Mouse (Mus musculus) liver, embryonic 16.5 days (tissue): ENCODE measurements around the gene 1500009L16Rik. TPM values are rescaled to one million over a fixed set of nuclear protein-coding genes. Genes with fewer than 3 reads are reported as not detected.

Source experiments
- ATAC-seq: fragments of 200-750 bp; cut with Nextera tagmentation; 2 replicates; pipeline ENCODE4 v1.8.0; 2017; ENCODE audit warnings: low read depth, mild to moderate bottlenecking, moderate number of reproducible peaks, moderate library complexity
- H3K27ac ChIP-seq: fragments of 300-500 bp; sonication (generic); 2 replicates; pipeline ENCODE4 v1.5.1; 2014; ENCODE audit warnings: mild to moderate bottlenecking, low read length
- H3K27me3 ChIP-seq: fragments of 300-500 bp; sonication (generic); 2 replicates; pipeline ENCODE4 v1.6.1; 2014; ENCODE audit warnings: low read depth, low read length, mixed read lengths; ENCODE audit not compliant: control insufficient read depth, insufficient read depth
- H3K36me3 ChIP-seq: fragments of 300-500 bp; sonication (generic); 2 replicates; pipeline ENCODE4 v1.6.1; 2014; ENCODE audit warnings: mild to moderate bottlenecking; ENCODE audit not compliant: control insufficient read depth, insufficient read depth
- H3K4me1 ChIP-seq: fragments of 300-500 bp; sonication (generic); 2 replicates; pipeline ENCODE4 v1.6.1; 2014; ENCODE audit warnings: low read depth, low read length, mixed read lengths; ENCODE audit not compliant: control insufficient read depth
- H3K4me2 ChIP-seq: fragments of 300-500 bp; sonication (generic); 2 replicates; pipeline ENCODE4 v1.6.1; 2014; ENCODE audit warnings: low read depth, low read length, mixed read lengths
- H3K4me3 ChIP-seq: fragments of 300-500 bp; sonication (generic); 2 replicates; pipeline ENCODE4 v1.5.1; 2014; ENCODE audit warnings: low read depth, mild to moderate bottlenecking, low read length
- H3K9ac ChIP-seq: fragments of 300-500 bp; sonication (generic); 2 replicates; pipeline ENCODE4 v1.6.1; 2014; ENCODE audit warnings: low read depth, low read length
- H3K9me3 ChIP-seq: fragments of 300-500 bp; sonication (generic); replicated peaks from 2 replicates; pipeline ENCODE4 v1.6.1; 2016; ENCODE audit warnings: low read length; ENCODE audit not compliant: control insufficient read depth
- WGBS: fragments of 180-500 bp; shearing (Covaris S2); extraction: QIAGEN DNeasy Blood & Tissue Kit; methylation state at CpG from one replicate; pipeline ENCODE4 v1.1.7; 2014; ENCODE audit not compliant: insufficient replicate concordance; 5-methylcytosine and 5-hydroxymethylcytosine counted together
- polyA plus RNA-seq: library from polyadenylated mRNA; unstranded; fragments of >200 nt; fragmentation: Nextera tagmentation; extraction: Ambion mirVana; gene quantifications from 2 replicates; pipeline ENCODE4 v1.2.1, GENCODE M21; 2015

Gene 1500009L16Rik
- polyA plus RNA-seq, 1 experiment from 2014 or later: 1.0 TPM

- H3K9ac ChIP-seq: peak overlapping the region; percentile 20; the same call in 1 of the 2 replicates
- H3K4me3 ChIP-seq: peak overlapping the region; percentile 58
- no peaks in the 10 kb centered on the region; the same call in 1 of the 2 replicates for H3K9me3 ChIP-seq
- WGBS: under 1% methylated on average over 21 of the region's 23 CpGs
- H3K4me2 ChIP-seq: peak overlapping the region; percentile 68
- H3K36me3 ChIP-seq: no peaks in the 10 kb centered on the region
- H3K27ac ChIP-seq: no peak overlapping the region
- no peak for ATAC-seq
- peaks cover 13% of the 10 kb centered on the region for H3K27me3 ChIP-seq
- H3K4me1 ChIP-seq: peaks cover 3% of the 10 kb centered on the region; the same call in 1 of the 2 replicates
Measured at GRCm38 (mm10) chr10:83723055-83723454, 390 bp downstream of the 1500009L16Rik start.

- ATAC-seq: no peak
- no peaks in the 10 kb centered on the region; the same call in 1 of the 2 replicates for H3K9me3 ChIP-seq
- no peak overlapping the region for H3K27ac ChIP-seq
- H3K9ac ChIP-seq: no peak overlapping the region
- peaks cover 13% of the 10 kb centered on the region for H3K27me3 ChIP-seq
- WGBS: 75% methylated on average over 15 of the region's 15 CpGs
- no peaks in the 10 kb centered on the region for H3K36me3 ChIP-seq
- peaks cover 3% of the 10 kb centered on the region; the same call in 1 of the 2 replicates for H3K4me1 ChIP-seq
- H3K4me3 ChIP-seq: no peak overlapping the region
- no peak overlapping the region for H3K4me2 ChIP-seq
Measured at GRCm38 (mm10) chr10:83724351-83725059, 1.8 kb downstream of the 1500009L16Rik start.

GRCm38 (mm10) chr10:83726164-83726563 lies 3.5 kb downstream of the 1500009L16Rik start:
- H3K4me1 ChIP-seq: peaks cover 3% of the 10 kb centered on the region; the same call in 1 of the 2 replicates
- H3K36me3 ChIP-seq: no peaks in the 10 kb centered on the region
- no peak overlapping the region for H3K4me3 ChIP-seq
- no peak for ATAC-seq
- no peak overlapping the region for H3K9ac ChIP-seq
- no peak overlapping the region for H3K4me2 ChIP-seq
- H3K27ac ChIP-seq: no peak overlapping the region
- peaks cover 13% of the 10 kb centered on the region for H3K27me3 ChIP-seq
- WGBS: 65% methylated on average over 11 of the region's 11 CpGs
- H3K9me3 ChIP-seq: no peaks in the 10 kb centered on the region; the same call in 1 of the 2 replicates

DNA sequence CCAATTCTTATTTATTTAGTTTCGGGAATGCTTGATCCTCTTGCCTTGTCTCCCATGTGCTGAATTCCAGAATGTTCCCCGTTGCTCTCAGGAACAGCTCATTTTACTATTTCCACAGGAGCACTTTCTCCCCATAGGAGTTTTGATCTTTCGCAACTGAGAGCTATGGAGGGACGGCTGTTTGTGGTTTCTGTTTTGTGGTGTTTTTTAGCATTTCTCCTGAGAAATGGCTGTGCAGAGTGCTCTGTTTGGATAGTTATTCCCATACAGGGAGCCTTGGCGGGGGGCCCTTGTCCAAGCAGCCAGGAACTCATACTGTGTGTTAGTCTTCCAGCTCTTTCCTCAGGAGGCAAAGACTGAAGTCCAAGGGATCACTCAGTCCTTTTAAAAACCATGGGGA lies 5.2 kb downstream of the 1500009L16Rik start:
- Histone ChIP-seq H3K4me3 (no peak overlapping the region), H3K4me2 (no peak overlapping the region), H3K9ac (no peak overlapping the region), H3K27ac (no peak overlapping the region), H3K27me3 (peaks cover 8% of the 10 kb centered on the region), H3K4me1 (peaks cover 3% of the 10 kb centered on the region; the same call in 1 of the 2 replicates), H3K36me3 (no peaks in the 10 kb centered on the region), H3K9me3 (no peaks in the 10 kb centered on the region; the same call in 1 of the 2 replicates)
- no peak for ATAC-seq
- 55% methylated on average over 5 of the region's 5 CpGs for WGBS

GRCm38 (mm10) chr10:83728529-83728928 lies 5.9 kb downstream of the 1500009L16Rik start:
- 63% methylated on average over 6 of the region's 6 CpGs for WGBS
- no peaks in the 10 kb centered on the region for H3K36me3 ChIP-seq

DNA sequence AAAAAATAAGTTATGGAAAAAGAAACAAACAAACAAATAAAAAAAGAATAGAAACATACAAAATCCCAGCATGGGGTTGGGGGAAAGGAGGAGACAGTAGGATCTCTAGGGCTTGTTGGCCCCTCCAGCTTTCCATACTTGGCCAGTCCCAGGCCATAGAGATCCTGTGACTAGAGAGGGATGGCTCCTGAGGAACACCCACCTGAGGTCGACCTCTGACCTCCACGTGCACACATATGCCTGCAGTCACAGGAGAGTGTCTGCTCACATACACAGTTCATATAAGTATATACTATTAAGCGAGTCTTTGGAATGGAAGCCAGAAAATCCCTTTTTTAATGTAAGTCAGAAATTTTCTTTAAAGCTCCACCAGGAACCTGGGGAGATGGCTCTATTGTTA lies 6.4 kb downstream of the 1500009L16Rik start:
- Histone ChIP-seq H3K9ac (no peak overlapping the region), H3K4me2 (no peak overlapping the region), H3K4me3 (no peak overlapping the region), H3K36me3 (no peaks in the 10 kb centered on the region), H3K27ac (no peak overlapping the region), H3K9me3 (no peaks in the 10 kb centered on the region; the same call in 1 of the 2 replicates), H3K4me1 (no peaks in the 10 kb centered on the region), H3K27me3 (no peaks in the 10 kb centered on the region)
- WGBS: 67% methylated on average over 3 of the region's 3 CpGs
- no peak for ATAC-seq

More at GRCm38 (mm10) chr10:83728529-83728928, 5.9 kb downstream of the 1500009L16Rik start:
- Histone ChIP-seq H3K4me2 (no peak overlapping the region), H3K27me3 (peaks cover 1% of the 10 kb centered on the region), H3K27ac (no peak overlapping the region), H3K9me3 (no peaks in the 10 kb centered on the region; the same call in 1 of the 2 replicates), H3K4me3 (no peak overlapping the region), H3K4me1 (peaks cover under 1% of the 10 kb centered on the region; the same call in 1 of the 2 replicates), H3K9ac (no peak overlapping the region)
- ATAC-seq: no peak

DNA sequence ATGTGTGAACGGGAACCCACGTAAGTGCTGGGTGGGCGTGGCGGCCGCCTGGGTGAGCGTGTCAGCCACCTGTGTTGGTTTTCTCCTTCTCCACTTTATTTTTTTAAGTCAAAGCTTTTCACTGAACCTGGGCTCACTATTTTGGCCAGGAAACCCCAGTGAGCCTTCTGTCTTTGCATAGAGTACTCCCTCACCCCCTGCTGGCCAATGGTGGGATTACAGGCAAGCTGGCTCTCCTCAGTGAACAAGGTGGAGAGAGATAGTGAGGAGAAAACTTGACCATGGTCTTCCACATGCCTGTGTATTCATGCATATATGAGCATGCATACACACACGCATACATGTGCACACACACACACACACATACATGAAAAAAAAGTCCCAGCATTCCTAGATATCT lies 6.8 kb downstream of the 1500009L16Rik start:
- H3K27me3 ChIP-seq: no peaks in the 10 kb centered on the region
- H3K4me3 ChIP-seq: no peak overlapping the region
- no peak overlapping the region for H3K9ac ChIP-seq
- ATAC-seq: no peak
- no peak overlapping the region for H3K4me2 ChIP-seq
- H3K36me3 ChIP-seq: no peaks in the 10 kb centered on the region
- H3K9me3 ChIP-seq: no peaks in the 10 kb centered on the region; the same call in 1 of the 2 replicates
- WGBS: 19% methylated on average over 7 of the region's 7 CpGs
- H3K4me1 ChIP-seq: no peaks in the 10 kb centered on the region
- no peak overlapping the region for H3K27ac ChIP-seq

GRCm38 (mm10) chr10:83733725-83734124 lies 11.1 kb downstream of the 1500009L16Rik start:
- Histone ChIP-seq H3K36me3 (no peaks in the 10 kb centered on the region), H3K4me2 (no peak overlapping the region), H3K9me3 (no peaks in the 10 kb centered on the region), H3K27me3 (no peaks in the 10 kb centered on the region), H3K27ac (no peak overlapping the region), H3K4me1 (no peaks in the 10 kb centered on the region), H3K4me3 (no peak overlapping the region), H3K9ac (no peak overlapping the region)
- ATAC-seq: no peak
- WGBS: 58% methylated on average over 4 of the region's 4 CpGs

DNA sequence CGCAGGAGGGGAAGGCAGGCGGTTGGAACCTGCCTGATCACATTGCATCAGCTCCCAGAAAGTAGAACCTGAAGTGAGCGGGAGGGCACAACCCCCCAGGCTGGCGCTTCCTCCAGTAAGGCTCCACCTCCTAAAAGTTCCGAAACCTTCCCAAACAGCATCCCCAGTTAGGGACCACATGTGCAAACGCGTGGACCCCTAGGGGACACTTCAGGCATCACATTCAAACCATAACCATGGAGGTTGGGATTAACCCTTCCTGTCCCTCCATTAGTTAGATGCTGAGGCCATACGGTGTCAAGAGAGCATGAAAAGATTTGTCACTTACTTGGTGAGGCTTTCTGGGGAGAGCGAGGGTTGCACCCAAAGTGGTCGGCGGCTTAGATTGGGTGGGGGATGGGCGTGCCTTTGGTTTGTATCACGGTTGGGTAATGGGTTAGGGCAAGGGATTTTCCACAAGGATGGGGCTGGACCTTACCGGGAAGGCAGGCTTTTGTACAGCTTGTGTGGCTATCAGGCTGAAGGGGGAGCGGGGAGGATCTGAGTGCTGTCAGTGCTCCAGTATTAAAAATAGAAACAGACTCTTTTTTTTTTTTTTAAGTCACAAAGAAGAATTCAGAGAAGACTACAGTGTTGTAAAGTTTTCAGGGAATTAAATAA lies 16.5 kb downstream of the 1500009L16Rik start:
- Histone ChIP-seq H3K4me2 (no peak overlapping the region), H3K9me3 (no peaks in the 10 kb centered on the region; the same call in 1 of the 2 replicates), H3K4me3 (no peak overlapping the region), H3K27ac (no peak overlapping the region), H3K27me3 (no peaks in the 10 kb centered on the region), H3K9ac (no peak overlapping the region), H3K36me3 (no peaks in the 10 kb centered on the region), H3K4me1 (no peaks in the 10 kb centered on the region)
- no peak for ATAC-seq
- WGBS: 72% methylated on average over 15 of the region's 15 CpGs
